Mouse (Mus musculus) midbrain, embryonic 12.5 days (tissue): Measurements from ENCODE around the gene Olfr601. TPM values are rescaled to one million over a fixed set of nuclear protein-coding genes. Genes with fewer than 3 reads are reported as not detected.
"Not testable (repeated sequence)": the region's sequence is repeated elsewhere in the genome, so short reads cannot be mapped to it uniquely, and the experiment has no call there.

Source experiments
- ATAC-seq: fragments of 200-750 bp; cut with Nextera tagmentation; 2 replicates; pipeline ENCODE4 v1.8.0; 2017; ENCODE audit warnings: low read depth, moderate TSS enrichment, moderate library complexity; ENCODE audit not compliant: low FRiP score
- H3K27ac ChIP-seq: fragments of 300-500 bp; sonication (generic); replicated peaks from 2 replicates; pipeline ENCODE4 v1.5.1; 2016; ENCODE audit warnings: mild to moderate bottlenecking
- H3K27me3 ChIP-seq: fragments of 300-500 bp; sonication (generic); 2 replicates; pipeline ENCODE4 v1.6.1; 2016; ENCODE audit warnings: mild to moderate bottlenecking
- H3K36me3 ChIP-seq: fragments of 300-500 bp; sonication (generic); 2 replicates; pipeline ENCODE4 v1.6.1; 2016
- H3K4me1 ChIP-seq: fragments of 300-500 bp; sonication (generic); 2 replicates; pipeline ENCODE4 v1.6.1; 2016
- H3K4me2 ChIP-seq: fragments of 300-500 bp; sonication (generic); replicated peaks from 2 replicates; pipeline ENCODE4 v1.6.1; 2016; ENCODE audit warnings: mild to moderate bottlenecking, moderate library complexity
- H3K4me3 ChIP-seq: fragments of 300-500 bp; sonication (generic); 2 replicates; pipeline ENCODE4 v1.5.1; 2016; ENCODE audit warnings: mild to moderate bottlenecking
- H3K9ac ChIP-seq: fragments of 300-500 bp; sonication (generic); replicated peaks from 2 replicates; pipeline ENCODE4 v1.6.1; 2016; ENCODE audit warnings: mild to moderate bottlenecking, moderate library complexity
- H3K9me3 ChIP-seq: fragments of 300-500 bp; sonication (generic); 2 replicates; pipeline ENCODE4 v1.6.1; 2016; ENCODE audit warnings: mild to moderate bottlenecking
- WGBS: fragments of 180-500 bp; shearing (Covaris S2); methylation state at CpG from one replicate; pipeline ENCODE4 v1.1.7; 2016; 5-methylcytosine and 5-hydroxymethylcytosine counted together
- polyA plus RNA-seq: library from polyadenylated mRNA; unstranded; fragments of >200 nt; fragmentation: Nextera tagmentation; extraction: Ambion mirVana; gene quantifications from 2 replicates; pipeline ENCODE4 v1.2.1, GENCODE M21; 2016

The Olfr601 gene
- not detected in 2 replicates for polyA plus RNA-seq

DNA sequence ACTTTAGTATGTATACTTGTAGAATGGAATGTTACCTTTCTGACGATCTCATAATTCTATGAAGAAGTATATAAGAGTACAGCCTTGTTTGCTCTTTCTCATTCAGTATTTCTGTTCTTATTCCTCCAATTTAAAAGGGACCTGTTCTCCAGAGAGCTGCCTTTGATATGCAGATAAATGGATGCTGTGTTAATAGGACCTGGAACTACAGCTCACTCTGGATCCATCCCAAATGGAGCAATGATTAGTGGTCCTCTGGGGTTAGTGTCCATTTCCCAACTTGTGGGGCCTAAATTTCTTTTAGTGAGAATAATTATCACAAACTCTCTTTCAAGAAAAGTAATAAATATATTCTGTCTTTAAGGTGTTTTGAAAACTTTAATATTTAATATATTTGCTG, at the start of gene Olfr601:
Olfr601 (minus strand) TSS at position 101 of the 400 bp plus-strand sequence.
- Histone ChIP-seq H3K4me2 (no peak within 1 kb of the TSS), H3K4me3 (no peak within 1 kb of the TSS), H3K27me3 (no peaks in the 10 kb centered on the region), H3K9me3 (no peaks in the 10 kb centered on the region), H3K27ac (no peak within 1 kb of the TSS), H3K9ac (no peak within 1 kb of the TSS), H3K4me1 (no peaks in the 10 kb centered on the region), H3K36me3 (no peaks in the 10 kb centered on the region)
- WGBS: 96% methylated on average over 1 of the region's 1 CpGs
- no peak for ATAC-seq

DNA sequence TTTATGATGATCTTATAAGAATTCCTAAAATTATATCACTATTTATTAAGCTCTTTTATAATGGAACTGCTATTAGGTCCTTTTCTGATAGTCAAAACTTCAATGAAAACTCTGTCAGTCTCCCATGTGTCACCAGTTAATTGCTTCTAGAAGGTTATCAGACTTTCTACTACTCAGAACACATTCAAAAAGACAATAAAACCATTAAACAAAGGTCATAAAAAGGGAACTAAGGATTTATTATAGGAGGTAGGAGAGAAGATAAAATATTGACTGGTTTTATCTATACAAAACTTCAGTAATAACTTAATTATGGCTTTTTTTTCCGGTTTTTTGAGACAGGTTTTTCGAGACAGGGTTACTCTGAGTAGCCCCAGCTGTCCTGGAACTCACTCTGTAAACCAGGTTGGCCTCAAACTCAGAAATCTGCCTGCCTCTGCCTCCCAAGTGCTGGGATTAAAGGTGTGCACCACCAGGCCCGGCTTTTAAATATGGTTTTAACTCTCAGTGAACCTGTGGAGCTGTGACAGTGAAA, 44.1 kb upstream of the Olfr601 start:
- not testable (repeated sequence) for H3K4me1 ChIP-seq, H3K9me3 ChIP-seq, H3K36me3 ChIP-seq, ATAC-seq, H3K4me3 ChIP-seq, H3K4me2 ChIP-seq, H3K9ac ChIP-seq, H3K27ac ChIP-seq, H3K27me3 ChIP-seq
- WGBS: 79% methylated on average over 3 of the region's 3 CpGs

DNA sequence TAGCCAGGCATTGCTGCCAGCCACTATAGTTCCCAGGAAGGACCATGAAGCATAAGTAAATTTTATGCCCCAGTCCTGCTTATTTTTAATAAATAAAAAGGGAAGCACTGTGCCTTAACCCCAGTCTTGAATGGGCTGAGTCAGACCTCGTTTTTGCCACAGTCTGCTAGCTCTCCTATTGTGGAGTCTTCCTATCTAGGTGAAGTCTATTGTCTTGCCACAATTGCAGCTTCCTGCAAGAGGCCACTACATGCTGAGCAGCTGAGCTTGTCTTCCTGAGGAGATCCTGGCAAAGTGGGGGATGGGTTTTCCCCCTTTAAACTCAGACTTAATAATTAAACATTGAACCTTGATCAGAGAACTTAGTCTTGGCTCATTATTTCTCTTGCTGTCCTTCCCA, 36.5 kb upstream of the Olfr601 start:
- H3K9ac ChIP-seq: no peak overlapping the region
- H3K4me3 ChIP-seq: no peak overlapping the region
- H3K4me1 ChIP-seq: no peaks in the 10 kb centered on the region
- ATAC-seq: no peak
- H3K27ac ChIP-seq: no peak overlapping the region
- no peaks in the 10 kb centered on the region for H3K27me3 ChIP-seq
- no peaks in the 10 kb centered on the region for H3K36me3 ChIP-seq
- no peaks in the 10 kb centered on the region for H3K9me3 ChIP-seq
- WGBS: 9% methylated on average over 1 of the region's 1 CpGs
- H3K4me2 ChIP-seq: no peak overlapping the region

- H3K9ac ChIP-seq: no peak overlapping the region
Measured at GRCm38 (mm10) chr7:103397758-103398157, 35.3 kb upstream of the Olfr601 start.

DNA sequence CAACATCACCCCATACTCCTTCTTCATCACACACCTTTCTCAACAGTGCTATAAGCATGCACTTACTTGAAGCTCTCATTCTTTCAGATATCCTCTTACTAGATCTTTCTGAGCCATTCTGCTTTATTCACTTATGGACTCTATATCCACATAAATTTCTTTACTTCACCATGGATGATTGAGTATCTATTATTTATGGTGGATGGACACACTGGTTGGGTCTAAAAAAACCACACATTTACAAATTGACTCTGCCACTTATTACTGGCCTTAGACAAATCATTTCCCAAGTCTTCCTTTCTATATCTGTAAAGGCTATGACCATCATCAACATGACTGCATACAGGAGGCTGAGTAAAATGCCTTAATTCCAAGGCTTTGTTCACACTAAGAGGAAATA, 23.6 kb upstream of the Olfr601 start, which contains the start of gene Olfr603:
Olfr603 (minus strand) TSS at position 101 of the 400 bp plus-strand sequence.
- H3K9me3 ChIP-seq: no peaks in the 10 kb centered on the region
- no peak for ATAC-seq
- no peak within 1 kb of the TSS for H3K27ac ChIP-seq
- no peaks in the 10 kb centered on the region for H3K4me1 ChIP-seq
- no peaks in the 10 kb centered on the region for H3K36me3 ChIP-seq
- no peaks in the 10 kb centered on the region for H3K27me3 ChIP-seq
- no peak within 1 kb of the TSS for H3K9ac ChIP-seq
- H3K4me2 ChIP-seq: no peak within 1 kb of the TSS
- H3K4me3 ChIP-seq: no peak within 1 kb of the TSS

More at GRCm38 (mm10) chr7:103397758-103398157, 35.3 kb upstream of the Olfr601 start:
- H3K9me3 ChIP-seq: no peaks in the 10 kb centered on the region
- no peaks in the 10 kb centered on the region for H3K4me1 ChIP-seq
- no peak for ATAC-seq
- no peak overlapping the region for H3K4me2 ChIP-seq
- H3K27me3 ChIP-seq: no peaks in the 10 kb centered on the region
- H3K4me3 ChIP-seq: no peak overlapping the region
- no peak overlapping the region for H3K27ac ChIP-seq
- no peaks in the 10 kb centered on the region for H3K36me3 ChIP-seq

DNA sequence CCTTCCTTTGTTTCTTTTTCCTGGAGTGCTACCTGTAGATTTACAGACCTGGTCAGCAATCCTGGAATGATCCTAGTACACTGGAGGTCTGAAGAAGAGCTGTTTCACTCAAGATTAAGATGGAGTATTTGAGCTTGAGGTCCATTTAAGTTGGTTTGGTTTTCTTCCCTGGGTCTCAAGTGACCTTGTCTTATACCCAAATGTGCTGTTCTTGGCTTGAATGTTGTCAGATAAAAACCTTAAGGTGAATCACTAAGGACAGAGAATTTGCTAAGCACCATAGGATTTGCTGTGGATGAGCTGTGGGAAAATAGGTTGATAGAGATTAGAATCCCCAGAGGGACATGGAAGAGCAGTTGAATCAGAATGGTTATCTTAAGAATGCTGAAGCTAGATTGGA, 12.9 kb downstream of the Olfr601 start, which contains the start of gene Olfr600:
Olfr600 (minus strand) TSS at position 101 of the 400 bp plus-strand sequence.
- no peak within 1 kb of the TSS for H3K4me3 ChIP-seq
- no peaks in the 10 kb centered on the region for H3K27me3 ChIP-seq
- no peak for ATAC-seq
- H3K9me3 ChIP-seq: no peaks in the 10 kb centered on the region
- H3K4me1 ChIP-seq: no peaks in the 10 kb centered on the region
- no peaks in the 10 kb centered on the region for H3K36me3 ChIP-seq
- H3K9ac ChIP-seq: no peak within 1 kb of the TSS
- H3K4me2 ChIP-seq: no peak within 1 kb of the TSS
- no peak within 1 kb of the TSS for H3K27ac ChIP-seq

DNA sequence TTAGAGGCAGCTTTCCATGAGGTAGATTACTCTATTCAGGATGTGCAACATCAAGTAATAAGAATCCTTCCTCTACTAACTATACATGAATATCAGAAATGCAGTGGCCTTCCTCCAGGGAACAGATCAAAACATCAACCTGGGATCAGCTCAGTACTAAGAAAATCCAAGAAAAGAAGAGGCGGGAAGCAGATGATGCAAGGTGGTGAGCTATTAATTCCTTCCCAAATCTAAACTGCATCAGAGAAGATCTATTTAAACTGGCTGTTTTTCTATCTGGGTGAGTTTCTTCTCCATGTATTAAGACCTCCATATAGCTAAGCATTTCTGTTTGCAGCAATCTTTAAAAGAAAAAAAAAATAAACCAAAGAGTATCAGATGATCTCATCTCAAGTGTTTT, 26.8 kb downstream of the Olfr601 start, which contains the start of gene Olfr599:
Olfr599 (plus strand) TSS at position 301 of the 400 bp plus-strand sequence.
- H3K36me3 ChIP-seq: no peaks in the 10 kb centered on the region
- no peaks in the 10 kb centered on the region for H3K27me3 ChIP-seq
- no peaks in the 10 kb centered on the region for H3K4me1 ChIP-seq
- WGBS: 92% methylated on average over 1 of the region's 1 CpGs
- H3K27ac ChIP-seq: no peak within 1 kb of the TSS
- H3K4me2 ChIP-seq: no peak within 1 kb of the TSS
- no peak within 1 kb of the TSS for H3K4me3 ChIP-seq
- no peaks in the 10 kb centered on the region for H3K9me3 ChIP-seq
- no peak for ATAC-seq
- no peak within 1 kb of the TSS for H3K9ac ChIP-seq

GRCm38 (mm10) chr7:103323268-103323667, 39.2 kb downstream of the Olfr601 start, which contains the start of gene Olfr598:
Olfr598 (plus strand) TSS chr7:103323568.
- no peaks in the 10 kb centered on the region for H3K9me3 ChIP-seq
- no peak within 1 kb of the TSS for H3K27ac ChIP-seq
- no peaks in the 10 kb centered on the region for H3K36me3 ChIP-seq
- no peaks in the 10 kb centered on the region for H3K27me3 ChIP-seq
- H3K4me1 ChIP-seq: no peaks in the 10 kb centered on the region
- H3K9ac ChIP-seq: no peak within 1 kb of the TSS
- no peak within 1 kb of the TSS for H3K4me2 ChIP-seq
- no peak within 1 kb of the TSS for H3K4me3 ChIP-seq
- no peak for ATAC-seq

DNA sequence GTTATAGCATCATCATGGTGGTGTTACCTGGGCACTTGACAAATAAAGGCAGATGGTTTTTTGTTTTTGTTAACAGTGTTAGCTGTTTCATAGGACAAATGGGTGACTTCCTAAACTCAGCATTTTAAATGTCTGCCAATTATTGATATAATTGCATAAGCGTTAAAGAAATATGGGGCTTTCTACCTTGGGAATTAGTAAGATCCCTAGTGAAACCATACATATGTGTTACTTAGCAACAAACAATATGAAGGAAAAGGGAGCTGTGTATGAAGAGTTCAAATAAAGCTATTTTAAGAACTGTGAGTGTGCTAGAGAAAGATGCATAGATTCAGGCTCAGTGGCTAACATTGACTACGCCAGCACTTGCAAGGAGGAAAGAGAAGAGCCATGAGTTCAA, 46.4 kb downstream of the Olfr601 start, which contains the start of gene Olfr597:
Olfr597 (plus strand) TSS at position 301 of the 400 bp plus-strand sequence.
- H3K9me3 ChIP-seq, H3K4me3 ChIP-seq, H3K27me3 ChIP-seq, H3K4me1 ChIP-seq, H3K27ac ChIP-seq, H3K9ac ChIP-seq, H3K36me3 ChIP-seq, ATAC-seq, H3K4me2 ChIP-seq: not testable (repeated sequence)
- WGBS: 92% methylated on average over 2 of the region's 2 CpGs

Other genes with a start within 250 kb of the Olfr601 start
- gene Olfr586, start 237.0 kb downstream of the Olfr601 start, polyA plus RNA-seq: not detected in 2 replicates
- not detected in 2 replicates for gene Olfr588-ps1, start 221.8 kb downstream of the Olfr601 start, polyA plus RNA-seq
- gene Olfr589, start 206.3 kb downstream of the Olfr601 start, polyA plus RNA-seq: not detected in 2 replicates
- gene Olfr591, start 184.3 kb downstream of the Olfr601 start, polyA plus RNA-seq: not detected in 2 replicates
- gene Olfr592, start 177.9 kb downstream of the Olfr601 start, polyA plus RNA-seq: not detected in 2 replicates
- not detected in 2 replicates for gene Olfr593, start 150.8 kb downstream of the Olfr601 start, polyA plus RNA-seq
- gene Olfr594, start 145.7 kb downstream of the Olfr601 start, polyA plus RNA-seq: not detected in 2 replicates
- gene Usp17ld, start 110.2 kb downstream of the Olfr601 start, polyA plus RNA-seq: not detected in 2 replicates
- gene Olfr596, start 57.0 kb downstream of the Olfr601 start, polyA plus RNA-seq: not detected in 2 replicates
- gene Olfr597, start 46.3 kb downstream of the Olfr601 start, polyA plus RNA-seq: not detected in 2 replicates
- not detected in 2 replicates for gene Olfr598, start 39.1 kb downstream of the Olfr601 start, polyA plus RNA-seq
- gene Olfr599, start 26.7 kb downstream of the Olfr601 start, polyA plus RNA-seq: not detected in 2 replicates
- not detected in 2 replicates for gene Olfr600, start 13.0 kb downstream of the Olfr601 start, polyA plus RNA-seq
- not detected in 2 replicates for gene Olfr603, start 23.5 kb upstream of the Olfr601 start, polyA plus RNA-seq
- not detected in 2 replicates for gene Usp17lc, start 52.4 kb upstream of the Olfr601 start, polyA plus RNA-seq
- not detected in 2 replicates for gene Olfr605, start 82.8 kb upstream of the Olfr601 start, polyA plus RNA-seq
- not detected in 2 replicates for gene Olfr606, start 86.4 kb upstream of the Olfr601 start, polyA plus RNA-seq
- gene Olfr607, start 101.5 kb upstream of the Olfr601 start, polyA plus RNA-seq: not detected in 2 replicates
- gene Olfr608, start 107.2 kb upstream of the Olfr601 start, polyA plus RNA-seq: not detected in 2 replicates
- not detected in 2 replicates for gene Olfr609, start 135.4 kb upstream of the Olfr601 start, polyA plus RNA-seq
- gene Olfr610, start 149.5 kb upstream of the Olfr601 start, polyA plus RNA-seq: not detected in 2 replicates
- gene Olfr611, start 158.2 kb upstream of the Olfr601 start, polyA plus RNA-seq: not detected in 2 replicates
- not detected in 2 replicates for gene Olfr612, start 180.1 kb upstream of the Olfr601 start, polyA plus RNA-seq
- gene Olfr613, start 185.4 kb upstream of the Olfr601 start, polyA plus RNA-seq: not detected in 2 replicates
- not detected in 2 replicates for gene Olfr615, start 193.4 kb upstream of the Olfr601 start, polyA plus RNA-seq
- not detected in 2 replicates for gene Olfr616, start 206.5 kb upstream of the Olfr601 start, polyA plus RNA-seq
- gene Olfr617, start 210.4 kb upstream of the Olfr601 start, polyA plus RNA-seq: not detected in 2 replicates
- gene Olfr618, start 227.4 kb upstream of the Olfr601 start, polyA plus RNA-seq: not detected in 2 replicates
- gene Olfr619, start 237.9 kb upstream of the Olfr601 start, polyA plus RNA-seq: not detected in 2 replicates
- gene Olfr620, start 249.9 kb upstream of the Olfr601 start, polyA plus RNA-seq: not detected in 2 replicates